Mouse (Mus musculus): ENCODE measurements at regions not wholly inside any gene's neighbourhood (a gene's known extent, or its start where the extent isn't known, plus 50 kb on each side); places are given as distances from the start of the nearest gene placed in this dataset.

DNA sequence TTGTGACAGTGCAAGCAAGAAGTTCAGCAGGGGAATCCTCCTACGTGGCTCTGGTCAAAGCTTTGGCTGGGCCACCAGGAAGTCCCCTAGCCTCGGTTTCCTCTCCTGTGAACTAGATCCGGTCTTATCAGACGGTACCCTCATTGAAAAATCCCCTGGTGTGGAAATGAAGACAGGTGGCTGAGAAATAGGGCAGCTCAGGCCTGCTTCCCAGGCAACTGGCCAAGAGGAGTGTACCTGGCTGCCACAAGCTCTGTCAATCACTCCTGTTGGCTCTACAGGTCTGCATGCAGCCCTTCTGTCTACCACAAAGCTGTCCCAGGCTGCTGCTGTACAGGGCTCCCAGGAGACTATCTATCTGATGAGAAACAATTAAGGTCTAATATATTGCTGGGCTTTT is 146.1 kb upstream of the Cxcr4 start:
- no peak for DNase-seq (ENCODE audit: low spot score)
- 86% methylated on average over 4 of the region's 4 CpGs for WGBS
- Histone ChIP-seq H3K27ac (replicated peaks; ENCODE audit: low read depth, low read length) (no peak overlapping the region), H3K4me2 (replicated peaks; ENCODE audit: low read depth, low read length, severe bottlenecking) (no peak overlapping the region), H3K9ac (ENCODE audit: low read depth, low read length, severe bottlenecking) (no peak overlapping the region), H3K9me3 (ENCODE audit: control insufficient read depth, low read length) (no peaks in the 10 kb centered on the region), H3K27me3 (ENCODE audit: control insufficient read depth, insufficient read depth, low read length) (no peaks in the 10 kb centered on the region), H3K36me3 (ENCODE audit: control insufficient read depth, insufficient read depth, low read length) (no peaks in the 10 kb centered on the region), H3K4me1 (ENCODE audit: control insufficient read depth, insufficient read depth, low read length) (no peaks in the 10 kb centered on the region), H3K4me3 (replicated peaks; ENCODE audit: low read length) (no peak overlapping the region)
- no peak for ATAC-seq (ENCODE audit: low FRiP score, low read depth)
- no peak for TF ChIP-seq POLR2A (IDR thresholded peaks at IDR 0.05; ENCODE audit: borderline replicate concordance, extremely low read depth, insufficient read depth, insufficient read length)

DNA sequence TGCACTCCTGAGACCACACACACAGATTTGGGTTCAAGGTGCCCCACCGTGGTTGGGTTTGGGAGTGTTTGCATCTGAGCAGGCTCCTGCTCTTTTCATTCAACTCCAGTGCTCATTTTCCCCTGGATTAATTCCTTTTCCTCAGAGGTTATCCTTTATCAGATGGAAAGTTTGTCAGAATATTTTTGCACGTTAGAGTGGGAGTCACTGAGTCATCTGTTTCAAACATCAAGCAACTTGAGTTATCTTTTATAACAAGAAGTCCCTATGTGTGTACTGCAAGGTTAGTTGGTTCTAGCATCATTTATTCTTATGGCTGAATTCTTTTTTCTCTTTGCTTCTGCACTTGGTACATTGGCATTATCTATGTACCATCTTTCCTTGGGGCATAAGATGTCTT is 142.8 kb upstream of the Cxcr4 start:
- WGBS: 68% methylated on average over 2 of the region's 2 CpGs
- H3K9ac ChIP-seq (ENCODE audit: low read depth, low read length, severe bottlenecking): no peak overlapping the region
- no peaks in the 10 kb centered on the region for H3K36me3 ChIP-seq (ENCODE audit: control insufficient read depth, insufficient read depth, low read length)
- H3K4me1 ChIP-seq (ENCODE audit: control insufficient read depth, insufficient read depth, low read length): no peaks in the 10 kb centered on the region
- no peak for DNase-seq (ENCODE audit: low spot score)
- no peaks in the 10 kb centered on the region for H3K9me3 ChIP-seq (ENCODE audit: control insufficient read depth, low read length)
- H3K4me3 ChIP-seq (replicated peaks; ENCODE audit: low read length): no peak overlapping the region
- no peak overlapping the region for H3K4me2 ChIP-seq (replicated peaks; ENCODE audit: low read depth, low read length, severe bottlenecking)
- no peak overlapping the region for H3K27ac ChIP-seq (replicated peaks; ENCODE audit: low read depth, low read length)
- no peaks in the 10 kb centered on the region for H3K27me3 ChIP-seq (ENCODE audit: control insufficient read depth, insufficient read depth, low read length)
- TF ChIP-seq POLR2A (IDR thresholded peaks at IDR 0.05; ENCODE audit: borderline replicate concordance, extremely low read depth, insufficient read depth, insufficient read length): no peak
- ATAC-seq (ENCODE audit: low FRiP score, low read depth): no peak

DNA sequence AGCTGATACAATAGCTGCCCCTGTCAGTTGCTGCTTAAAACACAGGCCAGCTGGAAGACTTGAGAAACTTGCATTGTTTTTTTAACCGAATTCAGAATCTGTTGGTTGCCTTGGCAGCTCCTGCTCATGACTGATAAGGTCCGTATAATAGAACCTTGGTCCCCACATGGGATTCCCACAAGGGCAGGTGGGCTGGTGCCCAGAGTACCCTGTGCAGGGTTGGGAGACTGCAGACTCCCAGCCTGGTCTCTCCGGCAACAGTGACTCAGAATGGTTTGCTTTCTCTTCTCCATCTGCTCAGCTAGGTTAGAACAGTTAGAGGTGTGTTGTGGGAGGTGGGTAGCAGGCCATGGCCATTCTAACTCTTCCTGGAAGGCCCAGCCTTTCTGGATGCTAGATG is 139.4 kb upstream of the Cxcr4 start:
- no peak for DNase-seq (ENCODE audit: low spot score)
- WGBS: 91% methylated on average over 3 of the region's 3 CpGs
- no peak overlapping the region for H3K9ac ChIP-seq (ENCODE audit: low read depth, low read length, severe bottlenecking)
- H3K27ac ChIP-seq (replicated peaks; ENCODE audit: low read depth, low read length): no peak overlapping the region
- no peaks in the 10 kb centered on the region for H3K9me3 ChIP-seq (ENCODE audit: control insufficient read depth, low read length)
- H3K36me3 ChIP-seq (ENCODE audit: control insufficient read depth, insufficient read depth, low read length): no peaks in the 10 kb centered on the region
- ATAC-seq (ENCODE audit: low FRiP score, low read depth): no peak
- H3K4me3 ChIP-seq (replicated peaks; ENCODE audit: low read length): no peak overlapping the region
- no peaks in the 10 kb centered on the region for H3K27me3 ChIP-seq (ENCODE audit: control insufficient read depth, insufficient read depth, low read length)
- TF ChIP-seq POLR2A (IDR thresholded peaks at IDR 0.05; ENCODE audit: borderline replicate concordance, extremely low read depth, insufficient read depth, insufficient read length): no peak
- H3K4me1 ChIP-seq (ENCODE audit: control insufficient read depth, insufficient read depth, low read length): no peaks in the 10 kb centered on the region
- no peak overlapping the region for H3K4me2 ChIP-seq (replicated peaks; ENCODE audit: low read depth, low read length, severe bottlenecking)

DNA sequence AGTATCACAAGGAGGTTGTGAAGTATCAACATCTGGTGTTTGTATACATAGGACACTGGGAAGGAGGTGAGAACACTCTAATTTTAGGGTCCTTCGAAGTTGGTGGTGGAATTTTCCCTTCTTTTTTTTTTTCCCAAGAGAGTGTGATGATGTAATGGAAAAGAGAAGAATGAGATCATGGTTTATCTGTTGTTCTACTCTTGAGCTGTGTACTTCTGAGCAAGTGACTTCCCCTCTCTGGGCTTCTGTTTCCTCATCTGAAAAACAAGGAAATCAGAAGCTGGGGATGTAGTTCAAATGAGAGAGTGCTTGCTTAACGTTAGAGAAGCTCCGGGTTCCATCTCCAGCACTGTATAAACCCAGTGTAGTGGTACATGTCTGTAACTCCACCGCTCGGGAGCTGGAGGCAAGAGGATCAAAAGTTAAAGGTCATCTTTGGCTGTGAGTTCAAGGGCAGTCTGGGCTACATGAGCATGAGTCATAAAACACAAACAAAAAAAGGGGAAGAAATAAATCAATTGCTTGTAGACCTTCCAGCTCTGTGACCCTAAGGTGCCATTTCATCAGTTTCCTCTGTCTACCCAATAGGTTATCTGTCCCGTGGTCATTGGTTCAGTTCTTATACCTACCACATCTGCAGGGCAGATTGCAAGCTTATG is 132.5 kb upstream of the Cxcr4 start:
- DNase-seq (ENCODE audit: low spot score) (no peak), ATAC-seq (ENCODE audit: low FRiP score, low read depth) (no peak)
- Histone ChIP-seq H3K4me3 (replicated peaks; ENCODE audit: low read length) (no peak overlapping the region), H3K9ac (ENCODE audit: low read depth, low read length, severe bottlenecking) (no peak overlapping the region), H3K27me3 (ENCODE audit: control insufficient read depth, insufficient read depth, low read length) (no peaks in the 10 kb centered on the region), H3K9me3 (ENCODE audit: control insufficient read depth, low read length) (no peaks in the 10 kb centered on the region), H3K4me2 (replicated peaks; ENCODE audit: low read depth, low read length, severe bottlenecking) (no peak overlapping the region), H3K27ac (replicated peaks; ENCODE audit: low read depth, low read length) (no peak overlapping the region), H3K4me1 (ENCODE audit: control insufficient read depth, insufficient read depth, low read length) (no peaks in the 10 kb centered on the region), H3K36me3 (ENCODE audit: control insufficient read depth, insufficient read depth, low read length) (no peaks in the 10 kb centered on the region)
- WGBS: 80% methylated on average over 6 of the region's 6 CpGs
- no peak for TF ChIP-seq POLR2A (IDR thresholded peaks at IDR 0.05; ENCODE audit: borderline replicate concordance, extremely low read depth, insufficient read depth, insufficient read length)

DNA sequence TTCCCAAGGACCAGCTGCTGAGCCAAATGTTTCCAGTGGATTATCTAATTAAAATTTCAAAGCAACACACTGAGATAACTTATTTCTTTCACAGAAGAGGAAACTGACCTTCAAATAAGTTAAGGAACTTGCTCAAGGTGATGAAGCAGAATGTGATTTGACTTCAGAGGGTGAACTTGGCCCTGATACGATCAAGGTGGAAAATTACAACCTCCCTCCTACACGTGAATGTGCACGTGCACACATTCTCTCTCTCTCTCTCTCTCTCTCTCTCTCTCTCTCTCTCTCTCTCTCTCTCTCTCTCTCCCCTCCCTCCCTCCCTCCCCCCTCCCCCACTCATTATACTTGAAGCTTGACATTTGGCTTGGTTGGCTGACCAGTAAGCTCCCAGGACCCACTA is 131.8 kb upstream of the Cxcr4 start:
- TF ChIP-seq POLR2A (IDR thresholded peaks at IDR 0.05; ENCODE audit: borderline replicate concordance, extremely low read depth, insufficient read depth, insufficient read length): no peak
- Histone ChIP-seq H3K27me3 (ENCODE audit: control insufficient read depth, insufficient read depth, low read length) (no peaks in the 10 kb centered on the region), H3K9ac (ENCODE audit: low read depth, low read length, severe bottlenecking) (no peak overlapping the region), H3K4me2 (replicated peaks; ENCODE audit: low read depth, low read length, severe bottlenecking) (no peak overlapping the region), H3K27ac (replicated peaks; ENCODE audit: low read depth, low read length) (no peak overlapping the region), H3K4me1 (ENCODE audit: control insufficient read depth, insufficient read depth, low read length) (no peaks in the 10 kb centered on the region), H3K4me3 (replicated peaks; ENCODE audit: low read length) (no peak overlapping the region), H3K36me3 (ENCODE audit: control insufficient read depth, insufficient read depth, low read length) (no peaks in the 10 kb centered on the region), H3K9me3 (ENCODE audit: control insufficient read depth, low read length) (no peaks in the 10 kb centered on the region)
- no peak for DNase-seq (ENCODE audit: low spot score)
- ATAC-seq (ENCODE audit: low FRiP score, low read depth): no peak
- 41% methylated on average over 3 of the region's 3 CpGs for WGBS

DNA sequence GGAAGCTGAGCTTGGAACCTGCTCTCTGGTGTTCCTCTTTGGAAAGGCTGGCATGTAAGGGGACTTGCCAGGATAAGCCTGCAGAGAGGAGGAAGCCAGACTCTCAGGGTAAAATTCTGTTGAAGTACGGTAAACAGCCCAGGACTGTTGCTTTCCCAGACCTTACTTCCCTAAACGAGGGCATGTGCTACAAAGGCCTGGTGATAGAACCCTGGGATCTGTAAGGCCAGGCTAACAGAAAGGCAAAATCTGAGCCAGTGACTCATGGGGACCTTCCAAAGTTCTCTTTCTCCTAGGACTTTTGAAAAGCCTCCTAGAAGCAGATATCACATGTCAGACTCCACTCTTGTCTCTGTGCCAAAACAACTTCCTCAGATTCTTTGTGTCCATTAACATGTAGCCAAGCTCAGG is 130.0 kb upstream of the Cxcr4 start:
- no peak overlapping the region for H3K9ac ChIP-seq (ENCODE audit: low read depth, low read length, severe bottlenecking)
- H3K9me3 ChIP-seq (ENCODE audit: control insufficient read depth, low read length): no peaks in the 10 kb centered on the region
- H3K4me2 ChIP-seq (replicated peaks; ENCODE audit: low read depth, low read length, severe bottlenecking): no peak overlapping the region
- no peak for TF ChIP-seq POLR2A (IDR thresholded peaks at IDR 0.05; ENCODE audit: borderline replicate concordance, extremely low read depth, insufficient read depth, insufficient read length)
- no peaks in the 10 kb centered on the region for H3K36me3 ChIP-seq (ENCODE audit: control insufficient read depth, insufficient read depth, low read length)
- 52% methylated on average over 2 of the region's 2 CpGs for WGBS
- ATAC-seq (ENCODE audit: low FRiP score, low read depth) (no peak), DNase-seq (ENCODE audit: low spot score) (no peak)
- no peak overlapping the region for H3K4me3 ChIP-seq (replicated peaks; ENCODE audit: low read length)
- no peaks in the 10 kb centered on the region for H3K4me1 ChIP-seq (ENCODE audit: control insufficient read depth, insufficient read depth, low read length)
- H3K27me3 ChIP-seq (ENCODE audit: control insufficient read depth, insufficient read depth, low read length): no peaks in the 10 kb centered on the region
- no peak overlapping the region for H3K27ac ChIP-seq (replicated peaks; ENCODE audit: low read depth, low read length)

Measured in limb, embryonic 14.5 days (tissue).